Mouse (Mus musculus) Muller cell, postnatal 12 days (primary cell): Measurements from ENCODE around the gene Fance.
"Not testable (repeated sequence)": the region's sequence is repeated elsewhere in the genome, so short reads cannot be mapped to it uniquely, and the experiment has no call there.

ENCODE experiments used
- DNase-seq: peaks from one replicate; pipeline ENCODE4 v3.0.0-alpha.2; 2015; ENCODE audit errors: inconsistent ontology term

Gene Fance

DNA sequence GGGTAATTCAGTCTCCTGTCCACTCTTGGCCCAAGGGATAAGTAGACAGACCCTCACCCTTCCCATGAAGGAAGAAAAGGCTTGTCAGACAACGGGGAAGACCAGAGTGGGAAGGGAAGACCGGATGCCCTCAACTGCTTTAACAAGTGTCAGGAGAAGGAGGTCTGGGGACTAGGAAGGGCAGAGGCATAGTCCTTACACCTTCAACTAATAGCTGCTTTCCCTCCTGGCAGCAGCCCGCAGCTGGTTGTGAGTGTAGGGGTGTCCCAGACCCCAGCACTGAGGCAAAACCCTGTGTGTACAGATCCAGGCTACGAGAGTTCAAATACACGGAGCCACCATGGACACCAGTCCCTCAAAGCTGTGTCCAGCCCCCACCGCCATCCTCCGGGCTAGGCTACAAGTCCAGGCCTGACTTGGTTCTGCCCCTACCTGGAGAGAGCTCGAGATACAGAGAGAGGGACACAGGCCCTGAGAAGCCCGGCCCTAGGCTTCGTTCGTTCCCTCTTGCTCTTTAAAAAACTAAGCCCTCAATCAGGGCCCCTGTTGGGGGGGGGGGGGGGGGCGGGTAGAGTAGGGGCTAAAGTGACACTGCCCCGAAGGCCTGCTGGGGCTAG is 36.1 kb downstream of the Fance start:
- peak; percentile 37 for DNase-seq

DNA sequence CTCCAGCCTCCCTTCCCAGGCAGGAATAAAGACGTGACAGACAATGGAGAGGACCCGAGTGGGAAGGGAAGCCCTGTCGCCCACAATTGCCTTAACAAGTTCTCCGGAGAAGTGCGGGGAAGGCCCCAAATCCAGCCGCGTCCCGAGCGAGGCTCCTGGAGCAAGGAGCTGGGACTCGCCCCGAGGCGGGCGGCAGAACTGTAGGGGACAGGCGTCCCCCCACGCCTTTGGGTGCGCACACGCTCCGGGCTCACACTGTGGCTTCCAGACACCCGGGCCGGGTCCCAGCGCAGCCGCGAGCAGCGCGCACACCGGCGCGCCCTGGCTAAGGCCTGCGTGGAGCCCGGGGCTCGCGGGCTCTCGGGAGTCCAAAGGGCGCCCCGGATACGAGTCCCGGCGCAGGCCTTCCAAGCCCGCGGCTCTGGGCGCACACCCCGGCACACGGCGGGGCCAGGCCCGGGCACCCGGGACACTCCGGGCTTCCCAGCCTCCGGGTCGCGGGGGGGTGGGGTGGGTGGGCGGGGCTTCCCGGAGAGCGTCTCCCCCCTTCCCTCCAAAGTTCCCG is 36.7 kb downstream of the Fance start:
- DNase-seq = no peak

DNA sequence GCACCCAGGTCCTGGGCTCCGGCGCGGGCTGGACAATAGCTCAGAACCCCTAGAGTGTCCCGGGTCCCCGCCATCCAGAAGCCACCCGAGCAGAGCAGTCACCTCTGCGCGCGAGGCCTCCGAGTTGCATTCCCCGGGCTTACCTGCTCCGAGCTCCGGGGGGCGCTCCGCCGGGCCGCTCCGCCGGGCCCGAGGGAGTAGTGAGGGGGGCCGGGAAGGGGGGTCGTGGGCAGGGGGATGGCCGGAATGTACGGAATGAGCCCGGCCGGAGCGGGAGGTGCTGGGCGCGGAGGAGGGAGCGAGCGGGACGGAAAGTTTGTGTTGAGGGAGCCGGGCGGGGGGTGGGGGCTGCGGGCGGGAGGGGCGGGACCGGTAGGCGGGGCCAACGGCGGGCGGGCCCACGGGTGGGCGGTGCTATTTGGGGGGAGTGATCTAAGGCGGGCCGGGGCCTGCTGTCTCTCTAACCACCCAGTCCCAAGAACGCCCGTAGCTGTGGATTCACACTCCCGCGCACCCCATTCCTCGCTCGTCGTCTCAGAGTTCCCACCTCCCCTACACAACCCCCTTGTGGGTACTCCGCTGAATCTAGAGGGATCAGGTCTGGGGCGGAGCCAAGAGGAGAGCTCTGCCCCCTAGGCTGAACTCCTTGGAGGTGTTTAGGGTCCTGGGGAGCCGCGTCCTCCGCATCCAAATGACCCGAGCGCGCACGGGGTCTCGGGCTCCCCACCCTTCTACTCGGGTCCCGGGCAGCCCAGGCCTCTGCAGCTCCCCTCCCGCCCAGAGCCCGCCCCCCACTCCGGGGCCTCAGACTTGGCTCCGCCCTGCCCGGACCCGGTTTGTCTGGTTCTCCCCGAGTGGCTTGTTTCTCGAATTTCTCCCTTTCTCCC is 37.4 kb downstream of the Fance start, which contains the start of gene Tead3:
Gene Tead3 (minus strand): TSS at position 352 of the 887 bp plus-strand sequence.
- peak; percentile 87 for DNase-seq

DNA sequence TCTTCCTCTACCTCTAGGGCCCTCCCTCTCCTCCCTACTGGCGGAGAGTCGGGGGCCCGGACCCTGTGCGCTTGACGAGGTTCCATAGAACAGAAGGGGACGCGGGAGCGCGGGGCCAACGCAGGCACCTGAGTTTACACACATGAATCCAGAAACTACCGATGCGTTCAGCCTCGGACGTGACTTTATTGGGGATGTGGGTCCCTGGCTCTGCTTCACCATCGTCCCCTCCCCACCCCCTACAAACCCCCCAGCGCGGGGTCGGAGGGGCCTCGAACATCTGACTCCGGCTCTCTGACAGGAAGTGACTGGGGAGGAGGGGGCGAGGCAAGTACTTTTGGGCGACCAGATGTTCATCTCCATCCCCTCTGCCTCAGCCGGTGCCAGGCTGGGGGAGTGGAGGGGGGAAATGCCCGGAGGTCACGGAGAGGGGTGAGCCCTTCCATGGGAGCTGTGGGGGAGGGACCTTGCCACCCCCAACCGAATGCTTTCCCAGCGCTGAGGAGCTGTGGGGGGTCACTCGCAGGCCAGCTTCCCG is 38.1 kb downstream of the Fance start:
- no peak for DNase-seq

DNA sequence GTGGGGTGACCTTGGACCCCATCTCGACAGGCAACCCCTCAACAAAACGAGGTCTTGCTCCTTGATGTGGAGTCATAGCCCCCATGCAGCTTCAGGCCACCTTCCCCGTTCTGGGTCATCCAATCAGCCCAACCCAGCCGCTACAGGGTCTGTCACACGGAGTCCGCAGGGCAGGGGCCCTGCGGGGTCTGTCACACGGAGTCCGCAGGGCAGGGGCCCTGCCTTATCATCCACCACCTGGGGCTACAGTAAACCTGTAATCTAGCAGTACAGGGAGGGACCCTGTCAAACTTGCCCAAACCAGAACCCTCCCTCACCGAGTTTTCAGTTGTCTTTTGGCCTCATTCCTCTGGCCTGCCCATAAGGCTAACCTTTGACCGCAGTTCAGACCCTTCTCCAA is 38.7 kb downstream of the Fance start:
- no peak for DNase-seq

DNA sequence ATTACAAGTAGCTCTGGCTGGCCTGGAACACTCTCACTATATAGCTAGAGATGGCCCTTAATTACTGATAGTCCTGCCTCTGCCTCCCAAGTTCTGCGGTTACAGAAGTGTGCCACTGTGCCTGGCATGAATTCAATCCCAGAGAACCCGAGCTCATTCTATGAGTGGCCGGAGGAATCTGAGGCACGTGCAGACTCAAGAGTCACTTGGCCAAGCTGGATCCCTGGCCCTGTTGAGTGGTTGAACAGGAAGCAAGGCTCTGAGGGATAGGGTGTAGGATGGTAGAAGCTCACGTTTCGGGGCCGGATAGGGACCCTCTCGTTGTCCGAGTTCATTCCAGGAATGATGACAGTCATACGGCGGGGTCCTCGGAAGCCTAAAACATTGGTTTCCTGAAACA is 42.6 kb downstream of the Fance start:
- no peak for DNase-seq

DNA sequence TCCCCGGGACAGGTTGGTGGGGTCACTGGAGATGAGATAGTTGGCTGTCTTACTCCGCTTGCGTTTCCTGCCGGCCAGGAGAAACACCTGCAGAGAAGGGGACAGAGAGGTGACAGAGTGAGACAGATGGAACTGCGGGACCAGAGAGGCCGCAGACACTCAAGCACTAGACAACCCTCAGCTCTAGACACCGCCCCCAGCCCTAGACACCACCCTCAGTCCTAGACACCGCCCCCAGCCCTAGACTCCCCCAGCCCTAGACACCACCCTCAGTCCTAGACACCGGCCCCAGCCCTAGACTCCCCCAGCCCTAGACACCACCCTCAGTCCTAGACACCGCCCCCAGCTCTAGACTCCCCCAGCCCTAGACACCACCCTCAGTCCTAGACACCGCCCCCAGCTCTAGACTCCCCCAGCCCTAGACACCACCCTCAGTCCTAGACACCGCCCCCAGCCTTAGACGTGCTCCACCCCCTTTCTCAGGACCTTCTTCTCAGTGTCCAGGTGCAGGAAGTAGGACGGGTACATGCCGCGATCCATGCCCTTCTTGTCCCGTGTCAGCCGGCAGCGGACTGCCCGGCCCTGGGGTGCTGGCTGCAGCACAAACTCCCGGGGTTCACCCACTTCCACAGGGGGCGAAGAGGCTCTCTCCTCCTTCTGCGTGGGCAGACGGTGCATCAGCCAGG is 45.4 kb downstream of the Fance start:
- not testable (repeated sequence) for DNase-seq

DNA sequence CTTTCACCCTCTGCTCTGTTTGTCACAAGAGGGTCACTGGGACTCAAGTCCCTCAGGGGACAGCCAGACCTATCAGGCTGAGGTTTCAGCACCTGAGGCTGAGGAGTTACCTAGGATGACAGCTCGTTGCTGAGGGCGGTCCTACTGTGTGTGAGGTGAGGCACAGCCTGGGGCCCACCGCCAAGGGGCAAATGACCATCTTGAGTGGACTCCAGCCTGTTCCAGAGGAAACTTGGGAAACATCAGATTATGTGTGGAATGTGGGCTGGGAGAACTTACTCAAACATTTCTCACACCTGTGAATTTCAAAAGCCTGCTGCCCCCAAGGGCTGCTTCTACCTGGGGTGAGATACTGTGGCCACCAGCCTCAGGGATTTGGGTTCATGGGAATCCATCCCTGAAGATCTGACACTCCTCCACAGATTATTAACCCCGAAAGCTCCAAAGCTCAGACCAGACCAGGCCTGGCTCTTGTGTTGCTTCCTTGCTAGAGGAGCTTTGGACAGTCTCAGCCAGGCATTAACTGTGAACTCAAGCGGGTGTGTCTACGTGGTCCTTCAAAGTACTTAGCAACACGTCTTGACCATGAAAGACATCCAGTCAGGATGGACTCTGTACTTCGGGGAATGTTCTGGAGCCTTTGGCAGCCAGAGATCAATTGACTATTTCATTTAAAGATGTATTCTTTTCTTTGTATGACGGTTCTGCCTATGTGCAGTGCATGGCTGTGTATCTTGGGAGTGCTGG is 47.4 kb downstream of the Fance start:
- DNase-seq = no peak

DNA sequence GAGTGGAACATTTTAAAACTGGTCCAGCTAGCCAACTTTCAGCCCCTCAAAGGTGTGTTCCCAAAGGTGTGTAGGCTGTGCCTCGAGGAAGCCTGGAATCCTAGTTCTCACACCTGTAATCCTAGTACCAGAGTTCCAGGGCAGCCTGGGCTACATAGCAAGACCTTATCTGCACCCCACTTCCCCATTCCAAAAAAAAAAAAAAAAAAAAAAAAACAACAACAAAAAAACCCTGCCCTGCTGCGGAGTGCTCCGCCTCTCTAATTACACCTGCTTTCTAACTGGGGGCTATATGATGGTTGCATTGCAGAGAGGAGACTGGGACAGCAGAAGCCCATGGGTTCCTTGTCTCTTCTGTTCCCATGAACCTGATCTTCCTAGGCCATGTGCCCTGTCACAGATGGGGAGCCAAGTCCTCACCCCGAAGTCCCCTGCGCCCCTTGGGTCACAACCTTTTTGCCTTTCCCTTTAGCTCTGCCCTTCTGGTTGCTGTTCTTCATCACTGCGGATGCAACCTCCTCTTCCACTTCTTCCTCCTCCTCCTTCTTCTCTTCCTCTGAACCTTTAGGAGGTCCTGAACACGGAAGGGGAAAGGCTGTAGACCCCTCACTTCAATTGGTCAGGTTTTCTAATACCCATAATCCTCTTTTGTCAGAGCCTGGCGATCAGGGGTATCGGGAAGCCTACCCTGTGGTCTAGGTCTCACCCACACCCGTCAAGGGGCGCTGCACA is 48.8 kb downstream of the Fance start:
- no peak for DNase-seq

DNA sequence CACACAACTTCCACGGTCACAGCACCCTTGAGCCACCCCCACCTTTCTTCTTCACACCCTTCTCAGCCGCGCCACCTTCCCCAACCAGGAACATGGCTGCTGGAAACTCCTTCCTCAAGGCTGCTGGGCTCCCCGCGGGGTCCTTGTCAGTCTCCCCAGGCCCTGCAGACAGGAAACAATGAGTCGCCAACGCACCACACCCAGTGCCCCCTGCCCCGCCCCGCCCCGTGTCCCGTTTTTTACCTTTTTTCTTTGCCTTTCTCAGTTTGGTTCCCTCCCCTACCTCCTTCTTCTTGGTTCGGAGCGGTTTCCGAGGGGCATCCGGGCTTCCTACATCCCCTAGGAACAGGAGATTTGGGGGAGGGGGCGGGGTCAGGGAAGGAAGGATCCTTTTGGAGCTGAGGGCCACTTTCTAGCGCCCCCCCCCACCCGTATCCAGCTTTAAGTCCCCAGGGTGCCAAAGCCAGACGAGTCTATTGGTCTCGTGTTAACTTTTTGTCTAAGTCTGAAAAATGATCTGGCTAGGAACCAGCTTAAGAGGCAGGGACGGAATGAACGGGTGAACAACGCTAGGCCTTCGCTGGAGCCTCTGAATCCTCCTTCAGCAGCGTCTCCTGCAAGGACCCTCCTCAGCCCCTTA is 49.5 kb downstream of the Fance start:
- DNase-seq = no peak

DNA sequence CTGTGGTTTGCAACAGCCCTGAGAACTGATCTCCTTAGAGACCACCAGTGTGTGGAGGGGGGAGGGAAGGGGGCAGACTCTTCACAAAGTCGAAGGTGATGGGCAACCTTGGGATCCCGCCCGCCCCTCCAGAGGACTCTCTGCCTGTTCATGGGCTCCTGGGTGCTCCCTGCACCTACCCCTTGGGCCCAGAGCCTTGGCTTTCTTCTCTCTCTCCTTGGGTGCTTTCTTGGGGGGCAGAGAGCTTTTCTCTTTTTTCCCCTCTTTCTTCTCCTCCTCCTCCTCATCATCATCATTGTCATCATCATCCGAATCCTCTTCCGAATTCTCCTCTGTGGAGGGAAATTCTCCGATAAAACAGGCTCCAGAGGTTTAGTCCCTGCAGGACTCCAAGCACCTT is 50.2 kb downstream of the Fance start:
- DNase-seq = no peak

DNA sequence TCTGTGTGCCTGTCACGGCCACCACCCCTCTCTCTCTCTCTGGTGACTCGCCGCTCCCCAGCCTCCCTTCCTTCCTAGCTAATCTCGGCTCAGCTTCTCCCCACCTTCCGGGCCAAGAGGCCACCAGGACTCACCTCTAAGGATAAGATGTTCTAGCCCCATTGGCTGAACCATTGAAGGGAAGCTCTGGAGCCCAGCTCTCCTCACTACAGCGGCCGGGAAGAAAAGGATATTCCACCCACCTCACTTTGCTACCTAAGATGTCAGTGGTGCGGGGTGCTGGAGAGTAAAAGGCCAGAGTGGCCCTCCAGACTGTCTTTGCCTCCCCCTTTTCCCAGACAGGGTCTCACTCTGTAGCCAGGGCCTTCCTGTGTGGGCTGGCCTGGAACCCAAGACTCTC is 51.8 kb downstream of the Fance start, which contains the start of gene Tulp1:
Gene Tulp1 (minus strand): TSS at position 101 of the 400 bp plus-strand sequence.
- DNase-seq = no peak

DNA sequence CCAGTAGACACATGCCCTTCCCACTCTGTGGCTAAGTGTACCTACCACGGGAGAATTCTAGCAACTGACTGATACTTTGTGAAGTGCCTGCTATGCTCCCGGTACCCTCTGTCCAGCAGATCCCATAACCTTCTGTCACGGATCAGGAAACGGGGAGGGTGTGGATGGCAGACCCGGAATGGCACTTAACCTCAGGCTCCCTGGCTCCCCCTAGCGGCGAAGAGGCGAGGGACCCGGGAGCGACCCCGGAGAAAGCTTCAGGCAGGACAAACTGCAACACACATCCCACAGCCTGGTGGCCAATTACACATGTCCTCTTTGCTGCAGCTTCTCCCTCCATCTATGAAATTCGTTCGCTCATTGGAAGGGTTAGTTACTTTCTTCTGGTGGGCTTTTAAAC is 55.1 kb downstream of the Fance start:
- peak; percentile 71 for DNase-seq

DNA sequence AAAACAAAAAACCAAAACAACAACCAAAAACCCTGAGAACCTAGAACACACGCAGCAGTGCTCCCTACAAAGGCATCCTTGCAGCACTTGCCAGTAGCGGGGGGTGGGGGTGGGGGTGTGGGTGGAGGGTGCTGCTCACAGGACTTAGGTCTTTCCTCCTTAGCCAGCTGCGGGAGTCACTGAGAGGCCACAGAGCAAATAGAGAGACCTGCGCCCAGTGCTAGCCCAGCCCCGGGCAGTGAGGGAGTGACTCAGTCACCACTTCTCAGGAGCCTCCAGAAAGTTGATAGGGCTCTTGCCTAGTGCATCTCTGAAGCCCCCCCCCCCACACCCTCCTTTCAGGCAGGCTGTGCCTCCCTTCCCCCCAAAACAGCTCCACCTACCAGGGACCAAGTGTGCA is 55.7 kb downstream of the Fance start:
- DNase-seq = no peak

DNA sequence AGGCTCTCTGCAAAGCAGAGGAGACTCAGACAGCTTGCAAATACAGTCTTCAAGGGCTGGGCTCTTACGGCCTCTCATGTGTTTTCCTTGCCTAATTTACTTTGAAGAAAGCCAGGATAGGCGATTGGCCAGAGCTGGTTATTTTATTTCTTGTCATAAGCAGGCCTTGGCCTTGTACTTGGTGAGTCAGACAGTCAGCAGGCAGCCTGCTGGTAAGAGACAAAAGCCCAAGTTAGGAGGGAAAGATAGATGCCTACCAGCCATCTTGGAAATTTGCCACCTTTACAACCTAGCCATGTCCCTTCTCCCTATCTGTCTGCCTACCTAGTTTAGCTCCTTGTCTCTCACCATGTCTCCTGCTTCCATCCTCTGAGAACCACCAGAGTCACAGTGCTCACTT is 58.0 kb downstream of the Fance start:
- peak; percentile 83 for DNase-seq

DNA sequence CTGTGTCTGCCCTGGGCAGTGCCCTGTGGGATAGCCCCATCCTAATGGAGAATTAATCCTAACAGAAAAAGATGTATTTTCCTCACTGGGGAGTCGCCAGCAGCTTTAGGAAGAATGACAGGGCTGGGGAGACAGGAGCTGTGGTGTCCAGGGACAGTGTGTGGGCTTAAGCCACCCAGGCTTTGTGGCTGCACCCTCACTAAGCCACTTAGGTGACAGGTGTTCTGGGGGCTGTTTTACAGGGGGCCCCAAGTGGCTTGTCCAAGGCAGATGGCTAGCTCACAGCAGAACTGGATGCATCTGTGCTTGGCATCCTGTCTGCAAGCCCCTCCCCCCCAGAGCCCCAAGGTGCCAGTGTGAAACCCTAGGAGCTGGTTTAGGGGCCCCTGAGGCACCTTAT is 58.6 kb downstream of the Fance start:
- DNase-seq = no peak

DNA sequence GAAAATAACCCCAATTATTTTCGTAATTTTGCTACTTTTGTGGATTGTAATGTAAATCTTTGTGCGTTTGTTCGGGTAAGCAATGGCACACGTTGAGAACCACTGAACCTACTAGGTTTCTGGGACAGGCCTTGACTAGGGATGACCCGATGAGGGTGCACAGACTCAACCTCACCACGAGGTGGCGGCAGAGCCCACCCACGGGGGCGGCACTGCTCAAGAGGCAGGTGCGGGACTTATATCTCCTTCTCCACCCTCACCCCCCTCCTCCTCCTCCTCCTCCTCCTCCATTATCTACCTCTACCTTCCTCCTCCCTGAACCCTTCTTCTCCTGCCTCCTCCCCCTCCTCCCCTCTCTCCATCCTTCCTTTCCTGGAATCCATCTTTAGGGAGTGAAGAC is 60.5 kb downstream of the Fance start:
- peak; percentile 39 for DNase-seq

DNA sequence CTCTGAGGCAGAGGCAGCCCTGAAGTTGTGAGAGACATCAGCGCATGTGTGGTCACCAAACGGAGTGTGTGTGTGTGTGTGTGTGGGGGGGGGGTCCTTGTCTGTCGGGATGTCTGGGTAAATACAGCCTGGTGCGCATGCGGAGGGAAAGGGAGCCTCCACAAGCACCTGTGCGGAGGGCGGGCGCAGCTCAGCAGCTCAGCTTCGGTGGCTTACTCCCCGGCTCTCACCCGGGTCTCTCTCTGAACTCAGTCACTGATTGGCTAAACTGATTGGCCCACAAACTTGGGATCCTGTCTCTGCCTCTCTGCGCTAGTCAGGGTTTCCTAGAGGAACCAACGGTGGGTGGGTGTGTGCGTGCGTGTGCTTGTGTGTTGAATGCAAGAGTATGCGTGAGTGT is 61.2 kb downstream of the Fance start:
- no peak for DNase-seq

DNA sequence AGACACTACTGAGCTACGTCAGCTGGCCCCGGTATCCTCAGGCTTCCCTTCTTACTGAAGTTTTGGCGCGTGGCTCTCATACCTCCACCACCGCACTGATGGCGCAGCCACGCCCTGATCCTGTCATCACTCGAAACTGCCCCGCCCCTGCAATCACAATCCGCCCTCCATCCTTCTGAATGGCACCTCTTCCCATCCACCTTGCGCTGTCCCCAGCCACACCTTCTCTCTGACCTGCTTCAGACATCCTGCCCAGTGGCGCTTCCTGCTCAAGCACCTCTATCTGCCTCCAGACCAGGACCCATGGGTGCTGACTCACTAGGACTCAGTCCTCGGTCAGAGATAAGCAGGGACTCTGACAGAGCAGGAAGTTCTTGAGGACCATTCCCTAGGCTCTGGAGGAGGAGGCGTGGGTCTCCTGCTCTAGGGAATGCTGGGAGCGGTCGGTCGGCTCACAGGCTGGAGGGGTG is 62.3 kb downstream of the Fance start:
- no peak for DNase-seq
